Mouse (Mus musculus): ENCODE results near the gene Cd200r1. TPM values are rescaled to one million over a fixed set of nuclear protein-coding genes. Genes with fewer than 3 reads are reported as not detected.
A peak's percentile ranks its signal among the peaks of the same experiment; 100 is the strongest.
"Not testable (repeated sequence)": the region's sequence is repeated elsewhere in the genome, so short reads cannot be mapped to it uniquely, and the experiment has no call there.

The Cd200r1 gene
- total RNA-seq, 2 experiments from 2014 or later = 0.52 to 0.59 TPM

DNA sequence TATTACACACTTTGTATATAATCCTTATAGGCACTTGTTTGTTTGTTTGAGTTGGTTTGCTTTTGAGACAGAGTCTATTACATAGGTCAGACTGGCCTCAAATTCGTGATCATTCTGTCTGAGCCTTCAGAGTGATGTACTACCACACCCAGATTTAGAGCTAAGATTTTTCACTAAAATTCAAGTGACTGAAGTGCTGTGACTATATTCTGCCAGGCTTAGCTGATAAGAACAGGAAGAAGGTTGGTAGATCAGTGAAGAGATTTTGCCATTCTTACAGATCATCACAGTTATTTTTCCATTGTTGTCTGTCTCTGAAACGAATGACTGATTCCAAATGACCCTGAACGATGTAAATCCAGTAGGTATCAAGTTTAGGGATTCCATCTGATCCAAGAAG lies 17.5 kb upstream of the Cd200r1 start:
- intact Hi-C loops (cut with DNase I) = loop anchor here (5.0 to 10.0 kb wide), 2 partner anchors 344 to 407 kb away; partner anchors contain the start of genes Atg3, Ccdc80 and Slc35a5
- no peak for DNase-seq (ENCODE audit: low spot score in 2 of 2)

DNA sequence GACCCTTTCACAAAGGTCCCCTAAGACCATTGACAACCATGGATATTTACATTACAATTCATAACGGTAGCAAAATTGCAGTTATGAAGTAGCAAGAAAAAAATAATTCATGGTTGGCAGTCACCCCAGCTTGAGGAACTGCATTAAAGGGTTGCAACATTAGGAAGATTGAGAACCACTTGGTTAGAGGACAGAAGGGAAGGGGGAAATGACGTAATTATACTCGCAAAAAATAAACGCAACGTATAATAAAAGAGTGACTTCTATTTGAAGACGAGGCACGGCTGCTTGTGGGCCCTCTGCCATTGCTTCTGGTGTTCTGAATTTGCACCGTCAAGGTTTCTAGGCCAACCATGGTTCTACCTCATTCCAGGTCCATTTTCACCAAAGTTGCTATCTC lies 7.8 kb upstream of the Cd200r1 start:
- intact Hi-C loops (cut with DNase I) = no loop called here
- no peak for DNase-seq (ENCODE audit: low spot score in 2 of 2)

DNA sequence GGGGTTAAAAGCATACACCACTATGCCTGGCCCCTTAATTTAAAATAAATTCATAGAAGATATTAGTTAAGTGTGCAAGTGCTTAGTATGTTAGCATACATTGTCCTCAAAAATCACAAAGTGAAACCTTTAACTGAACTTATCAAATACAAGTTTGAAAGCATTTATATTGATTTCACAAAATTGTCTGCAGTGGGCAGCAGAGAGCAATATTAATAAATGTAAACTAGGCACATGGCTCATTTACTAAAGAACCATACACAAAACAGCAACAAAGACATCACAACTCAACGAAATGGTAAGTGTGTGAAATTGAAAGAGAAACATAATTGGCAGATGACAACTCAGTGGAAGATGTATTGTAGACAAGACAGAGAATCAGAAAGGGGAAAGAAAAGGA lies 3.7 kb upstream of the Cd200r1 start:
- DNase-seq (ENCODE audit: low spot score in 2 of 2) = no peak
- intact Hi-C loops (cut with DNase I) = loop anchor here (10.0 kb wide), 1 partner anchor 363 kb away; no protein-coding TSS in a partner anchor

DNA sequence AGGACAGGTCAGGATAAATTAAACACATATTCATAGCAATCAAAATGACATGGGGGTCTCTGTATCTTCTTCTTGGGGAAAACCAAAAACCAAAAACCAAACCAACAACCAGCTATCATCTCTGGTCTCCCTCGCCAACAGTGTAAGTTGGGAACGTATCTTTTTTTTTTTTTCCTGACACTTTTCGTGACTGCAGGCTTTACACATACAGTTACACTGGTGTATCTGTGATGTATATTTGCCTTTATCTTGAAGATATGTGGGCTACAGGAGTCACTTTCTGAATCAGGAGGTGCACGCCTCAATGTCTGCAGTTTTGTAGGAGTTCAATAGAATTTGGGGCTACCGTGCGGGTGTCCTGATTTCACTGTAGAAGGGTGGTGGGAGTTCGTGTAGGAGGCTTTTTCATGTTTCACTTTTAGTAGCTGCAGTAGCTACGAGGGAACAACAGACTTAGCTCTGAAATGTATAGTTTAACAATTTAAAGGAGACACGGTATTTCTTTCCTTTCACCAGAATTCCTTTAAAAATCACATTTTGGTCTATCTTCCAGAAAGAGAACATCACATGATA lies 870 bp downstream of the Cd200r1 start:
- DNase-seq (ENCODE audit: low spot score in 2 of 2) = peak in 1 of 2 experiments; percentile 32
- intact Hi-C loops (cut with DNase I) = loop anchor here (2.0 to 10.0 kb wide), 3 partner anchors 261 to 358 kb away; no protein-coding TSS in a partner anchor

DNA sequence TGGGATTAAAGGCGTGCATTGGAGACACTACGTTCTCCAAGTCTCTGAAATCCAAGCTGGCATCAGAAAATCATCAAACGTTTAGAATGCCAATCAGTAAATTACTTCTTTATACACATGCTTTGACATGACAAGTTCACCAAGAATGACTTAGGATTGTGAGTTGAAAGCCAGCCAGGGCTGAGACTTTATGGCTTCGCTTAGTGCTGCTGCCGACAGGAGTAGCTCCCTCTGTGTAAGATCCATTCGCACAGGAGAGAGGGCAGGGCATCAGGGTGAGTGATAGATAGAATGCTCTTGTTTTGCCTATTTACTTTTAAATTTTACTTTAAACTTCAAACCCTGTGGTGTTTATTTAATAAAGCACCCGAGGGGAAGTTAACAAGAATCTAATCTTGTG lies 2.0 kb downstream of the Cd200r1 start:
- intact Hi-C loops (cut with DNase I) = loop anchor here (2.0 to 10.0 kb wide), 3 partner anchors 260 to 357 kb away; no protein-coding TSS in a partner anchor
- no peak for DNase-seq (ENCODE audit: low spot score in 2 of 2)

DNA sequence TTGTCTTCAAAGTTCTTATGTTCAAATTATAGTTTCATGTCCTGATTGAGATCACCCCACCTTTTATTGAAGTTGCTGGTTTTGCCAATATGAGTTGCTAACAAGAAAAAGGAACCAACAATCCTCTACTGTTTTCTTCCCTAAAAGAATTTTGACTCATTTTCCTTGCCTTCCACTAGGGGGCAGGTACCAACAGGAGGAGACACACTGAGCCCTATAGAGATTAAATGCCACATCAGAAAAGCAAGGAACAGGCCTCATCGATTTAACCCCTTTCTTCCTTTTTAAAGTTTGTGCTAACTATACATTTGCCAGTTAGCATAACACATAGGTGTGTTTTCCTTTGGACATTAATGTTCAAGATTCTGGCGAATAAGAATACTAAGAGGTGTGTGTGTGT lies 2.4 kb downstream of the Cd200r1 start:
- intact Hi-C loops (cut with DNase I) = loop anchor here (2.0 to 10.0 kb wide), 3 partner anchors 259 to 357 kb away; no protein-coding TSS in a partner anchor
- no peak for DNase-seq (ENCODE audit: low spot score in 2 of 2)

DNA sequence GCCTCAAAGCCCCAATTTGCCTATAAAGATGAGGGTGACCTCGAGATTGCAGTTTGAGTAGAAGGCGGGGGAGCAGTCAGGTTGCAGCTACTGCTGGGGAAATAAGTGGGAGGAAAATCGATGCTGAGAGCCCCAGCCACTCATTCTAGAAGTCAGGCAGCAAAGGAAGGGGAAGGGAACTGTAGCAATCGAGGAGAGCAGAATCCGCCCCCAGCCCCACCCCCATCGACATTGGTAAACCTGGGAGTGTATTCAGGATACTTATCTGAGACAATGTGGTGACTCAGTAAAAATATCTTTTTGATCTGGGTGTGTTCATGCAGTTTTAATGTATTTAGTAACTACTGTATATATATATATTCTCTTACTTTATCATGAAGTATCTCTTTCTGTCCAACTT lies 7.0 kb downstream of the Cd200r1 start:
- intact Hi-C loops (cut with DNase I) = no loop called here
- no peak for DNase-seq (ENCODE audit: low spot score in 2 of 2)

DNA sequence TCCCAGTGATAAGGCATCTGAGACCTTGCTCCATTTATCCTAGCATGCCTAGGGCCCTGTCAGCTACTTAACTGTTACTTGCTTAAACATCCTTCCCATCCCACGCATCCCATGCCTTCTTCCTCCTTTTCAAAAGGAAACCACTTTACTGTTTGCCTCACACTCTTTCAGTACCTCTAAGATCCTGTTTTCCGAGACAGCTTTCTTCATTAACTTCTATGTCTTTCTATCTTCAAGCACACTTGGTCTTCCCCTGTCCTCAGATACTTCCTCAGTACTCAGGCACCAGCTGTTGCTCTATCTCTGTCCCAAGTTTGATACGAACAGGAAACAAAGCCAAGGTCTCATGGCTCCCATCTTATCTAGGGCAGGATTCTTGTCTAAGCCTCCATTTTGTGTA lies 8.1 kb downstream of the Cd200r1 start:
- intact Hi-C loops (cut with DNase I) = no loop called here
- DNase-seq (ENCODE audit: low spot score in 2 of 2) = no peak

DNA sequence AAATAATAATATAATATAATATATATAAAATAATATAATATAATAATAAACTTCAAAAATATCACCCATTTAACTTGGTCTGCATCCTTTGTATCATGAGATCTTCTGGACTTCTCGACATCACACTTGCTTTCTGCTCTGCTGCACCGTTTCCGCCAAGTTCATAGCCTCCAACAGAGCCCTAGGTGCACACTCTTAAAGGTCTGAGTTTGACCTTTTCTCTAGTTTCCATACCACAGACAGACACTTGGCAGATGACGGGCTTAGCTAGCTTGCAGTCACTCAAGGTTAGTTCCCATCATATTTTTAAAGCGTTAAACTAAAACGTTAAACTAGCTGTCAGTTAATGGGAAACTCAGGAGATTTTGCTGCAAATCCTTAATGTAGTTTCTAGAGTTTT lies 8.7 kb downstream of the Cd200r1 start:
- DNase-seq (ENCODE audit: low spot score in 2 of 2) = no peak
- intact Hi-C loops (cut with DNase I) = no loop called here

DNA sequence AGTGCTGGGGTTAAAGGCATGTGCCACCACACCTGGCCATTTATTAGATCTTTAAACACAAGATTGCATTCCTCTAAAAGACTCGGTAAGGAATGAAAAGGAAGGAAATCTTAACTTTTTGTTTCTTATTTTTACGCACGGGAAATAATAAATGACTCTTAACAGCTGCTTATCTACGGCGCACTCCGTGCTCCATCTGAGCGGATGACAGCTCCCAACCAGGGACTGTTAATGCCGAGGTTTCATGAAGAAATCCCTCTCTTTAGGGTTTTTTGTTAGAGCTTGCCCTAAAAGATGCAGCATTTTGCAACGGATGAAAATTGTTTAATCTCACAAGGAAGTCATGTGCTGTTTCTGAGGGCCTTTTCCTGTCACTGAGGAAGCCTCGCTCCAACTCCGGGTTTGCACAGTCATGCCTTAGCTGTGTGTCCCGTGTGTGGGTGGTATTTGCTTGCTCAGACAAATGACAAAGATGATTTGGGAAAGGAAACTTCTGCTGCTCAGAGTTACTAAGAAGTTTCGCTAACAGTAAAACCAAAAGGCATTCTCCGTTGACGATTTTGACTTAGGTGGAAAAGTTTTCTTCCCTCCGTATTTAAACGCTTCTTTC lies 13.1 kb downstream of the Cd200r1 start:
- DNase-seq (ENCODE audit: low spot score in 2 of 2) = no peak
- intact Hi-C loops (cut with DNase I) = no loop called here

DNA sequence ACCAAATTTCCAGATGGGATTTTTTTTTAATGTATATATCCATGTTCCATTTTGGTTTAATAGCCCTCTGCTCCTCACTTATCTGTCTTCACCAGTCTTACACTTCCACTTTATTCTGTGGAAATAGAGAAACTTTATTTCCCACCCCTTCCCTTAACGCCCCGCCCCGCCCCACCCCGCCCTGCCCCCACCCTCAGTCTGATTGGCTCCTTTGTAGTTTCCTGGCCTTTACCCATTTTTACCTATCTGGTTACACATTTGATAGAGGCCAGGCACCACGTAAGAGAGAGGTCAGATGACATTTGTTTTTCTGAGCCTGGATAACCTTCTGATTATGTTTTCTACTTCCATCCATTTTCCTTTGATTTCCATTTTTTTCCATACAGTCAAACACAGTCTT lies 14.0 kb downstream of the Cd200r1 start:
- no peak for DNase-seq (ENCODE audit: low spot score in 2 of 2)
- intact Hi-C loops (cut with DNase I) = no loop called here

DNA sequence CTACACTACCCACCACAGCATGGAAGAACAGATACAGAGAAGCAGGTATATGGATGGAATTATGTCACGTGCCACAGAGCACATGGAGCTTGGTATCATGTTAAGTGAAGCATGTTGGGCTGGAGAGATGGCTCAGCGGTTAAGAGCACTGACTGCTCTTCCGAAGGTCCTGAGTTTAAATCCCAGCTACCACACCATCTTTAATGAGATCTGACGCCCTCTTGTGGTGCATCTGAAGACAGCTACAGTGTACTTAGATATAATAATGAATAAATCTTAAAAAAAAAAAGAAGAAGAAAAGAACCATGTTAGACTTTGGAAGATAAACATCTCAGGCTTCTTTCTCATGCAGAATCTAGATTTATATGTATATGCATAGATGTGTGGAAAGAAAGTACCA lies 15.2 kb downstream of the Cd200r1 start:
- DNase-seq (ENCODE audit: low spot score in 2 of 2) = no peak
- intact Hi-C loops (cut with DNase I) = no loop called here

DNA sequence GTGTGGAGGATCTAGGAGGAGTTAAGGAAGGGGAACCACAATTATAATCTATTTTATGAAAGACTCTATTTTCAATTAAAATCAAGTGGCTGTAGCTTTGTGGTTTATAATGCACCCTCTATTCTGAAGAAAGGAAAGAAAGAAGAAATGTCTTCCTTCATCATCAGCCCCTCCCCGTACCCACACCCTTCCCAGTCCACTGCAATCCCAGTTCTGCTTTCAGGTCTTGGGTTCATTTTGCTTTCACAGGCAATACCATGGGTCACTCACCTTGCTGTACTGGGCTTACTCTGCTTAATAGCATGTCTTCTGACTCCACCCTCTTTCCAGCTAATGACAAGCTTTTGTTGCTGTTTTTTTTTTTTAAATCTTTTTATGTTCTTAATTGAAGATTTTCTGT lies 21.4 kb downstream of the Cd200r1 start:
- intact Hi-C loops (cut with DNase I) = no loop called here
- no peak for DNase-seq (ENCODE audit: low spot score in 2 of 2)

DNA sequence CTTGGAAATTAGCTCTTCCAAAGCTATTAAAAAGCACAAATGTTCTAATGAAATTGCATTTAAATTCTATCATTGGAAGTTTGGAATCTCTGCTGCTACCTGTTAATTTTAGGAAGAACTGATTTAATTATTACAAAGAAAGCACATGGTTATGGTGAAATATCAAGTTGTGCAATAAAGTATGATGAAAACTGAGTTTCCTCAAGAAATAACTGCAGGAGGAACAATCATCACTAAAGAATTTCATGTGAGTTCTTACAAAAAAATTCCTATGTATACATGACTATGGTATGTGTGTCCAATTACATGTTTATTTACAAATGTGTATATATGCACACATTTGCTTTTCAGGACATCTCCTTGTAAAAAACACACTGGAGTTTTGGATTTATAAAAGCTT lies 28.9 kb downstream of the Cd200r1 start:
- intact Hi-C loops (cut with DNase I) = no loop called here
- no peak for DNase-seq (ENCODE audit: low spot score in 2 of 2)

DNA sequence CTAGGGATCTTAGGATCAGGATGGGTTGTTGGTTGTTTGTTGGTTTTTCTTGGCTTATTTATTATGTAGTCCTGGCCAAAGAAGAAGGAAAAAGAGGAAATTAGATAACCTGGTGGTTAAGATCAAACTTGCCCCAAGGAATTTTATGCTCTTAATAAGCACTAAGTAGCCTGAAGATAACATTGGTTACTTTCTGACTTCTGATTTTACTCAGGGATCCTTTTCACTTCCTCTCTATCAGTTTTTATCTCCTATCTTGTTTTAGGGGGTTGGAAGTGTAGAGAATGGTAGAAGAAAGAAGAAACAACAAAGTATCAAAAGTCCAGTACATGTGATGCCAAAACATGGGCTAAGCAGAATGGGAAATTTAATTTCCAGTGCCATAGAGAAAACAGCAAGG lies 40.4 kb downstream of the Cd200r1 start:
- DNase-seq (ENCODE audit: low spot score in 2 of 2) = no peak
- intact Hi-C loops (cut with DNase I) = no loop called here

DNA sequence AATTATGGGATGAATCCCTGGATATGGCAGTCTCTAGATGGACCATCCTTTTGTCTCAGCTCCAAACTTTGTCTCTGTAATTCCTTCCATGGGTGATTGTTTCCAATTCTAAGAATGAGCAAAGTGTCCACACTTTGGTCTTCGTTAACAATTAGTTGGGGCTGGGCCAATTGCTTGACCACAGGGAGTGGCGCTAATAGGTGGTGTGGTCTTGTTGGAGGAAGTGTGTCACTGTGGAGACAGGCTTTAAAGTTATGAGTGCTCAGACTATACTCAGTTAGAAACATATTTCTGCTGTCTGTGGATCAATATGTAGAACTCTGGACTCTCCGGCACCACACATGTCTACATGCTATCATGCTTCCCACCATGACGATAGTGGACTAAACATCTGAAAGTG lies 44.7 kb downstream of the Cd200r1 start:
- DNase-seq (ENCODE audit: low spot score in 2 of 2); intact Hi-C loops (cut with DNase I): not testable (repeated sequence)

DNA sequence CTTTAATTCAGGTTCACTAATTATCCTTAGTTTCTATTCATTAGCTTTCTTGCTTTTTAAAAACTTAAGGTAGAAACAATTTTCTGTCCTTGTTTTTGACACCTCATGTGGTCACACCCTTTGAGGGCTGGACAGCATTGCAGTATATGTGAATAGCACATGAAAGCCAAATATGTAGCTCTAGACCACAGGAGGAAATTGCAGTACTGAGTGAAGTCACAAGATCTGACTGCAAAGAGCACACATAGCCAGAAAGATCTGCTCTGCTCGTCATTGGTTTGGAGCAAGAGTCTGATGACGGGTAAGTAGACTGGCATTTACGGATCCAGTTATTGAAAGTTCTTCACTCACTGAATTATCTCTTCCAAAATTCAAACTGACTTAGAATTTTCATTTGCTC lies 46.0 kb downstream of the Cd200r1 start, which contains the start of gene Cd200r4:
Gene Cd200r4 (plus strand): TSS at position 190 of the 400 bp plus-strand sequence.
- no peak for DNase-seq (ENCODE audit: low spot score in 2 of 2)
- intact Hi-C loops (cut with DNase I) = no loop called here

DNA sequence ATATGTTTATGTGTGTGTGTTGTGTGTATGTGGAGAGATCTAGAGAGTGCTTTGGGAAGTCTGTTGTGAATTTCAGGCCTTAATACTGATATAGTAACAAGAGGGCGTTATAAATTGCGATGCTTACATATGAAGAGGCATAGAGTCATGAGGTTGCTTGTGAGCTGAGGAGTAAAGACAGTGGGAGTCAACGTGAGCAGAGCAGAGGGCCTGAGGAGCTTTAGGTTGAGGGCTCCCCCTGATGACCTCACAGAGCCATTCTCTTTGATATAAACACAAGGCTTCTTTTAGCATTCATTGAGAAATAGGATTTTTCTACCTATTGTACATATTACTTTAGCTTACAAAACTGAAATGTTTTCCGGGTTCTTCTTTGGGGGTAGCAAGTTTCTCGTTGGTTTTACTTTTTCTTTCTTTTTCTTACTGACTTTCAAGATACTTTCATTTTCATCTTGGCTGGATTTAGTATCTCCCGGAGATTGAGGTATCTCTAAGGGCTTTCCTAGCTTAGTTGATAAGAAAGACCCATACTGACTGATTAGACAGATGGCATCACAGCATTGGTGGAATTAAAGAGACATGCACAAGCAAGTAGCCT lies 47.0 kb downstream of the Cd200r1 start:
- intact Hi-C loops (cut with DNase I) = loop anchor here (2.0 kb wide), 1 partner anchor 56 kb away; no protein-coding TSS in a partner anchor
- DNase-seq (ENCODE audit: low spot score in 2 of 2) = no peak

DNA sequence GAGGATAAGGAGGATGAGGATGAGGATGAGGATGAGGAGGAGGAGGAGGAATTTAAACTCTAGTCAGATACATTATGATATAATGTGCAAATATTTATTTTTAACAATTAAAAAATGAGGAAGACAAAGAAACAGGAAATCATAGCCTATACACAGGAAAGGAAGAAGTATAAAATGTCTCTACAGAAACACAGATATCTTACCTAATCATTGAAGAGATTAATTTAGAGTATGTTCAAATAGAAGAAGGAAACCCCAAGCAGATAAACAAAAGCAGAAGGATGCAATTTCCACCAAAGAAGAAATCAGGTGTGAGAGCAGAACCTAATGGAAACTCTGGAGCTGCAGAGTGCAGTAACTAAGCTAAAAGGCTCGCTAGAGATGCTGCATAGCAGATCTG lies 52.5 kb downstream of the Cd200r1 start:
- intact Hi-C loops (cut with DNase I) = no loop called here
- DNase-seq (ENCODE audit: low spot score in 2 of 2) = no peak

DNA sequence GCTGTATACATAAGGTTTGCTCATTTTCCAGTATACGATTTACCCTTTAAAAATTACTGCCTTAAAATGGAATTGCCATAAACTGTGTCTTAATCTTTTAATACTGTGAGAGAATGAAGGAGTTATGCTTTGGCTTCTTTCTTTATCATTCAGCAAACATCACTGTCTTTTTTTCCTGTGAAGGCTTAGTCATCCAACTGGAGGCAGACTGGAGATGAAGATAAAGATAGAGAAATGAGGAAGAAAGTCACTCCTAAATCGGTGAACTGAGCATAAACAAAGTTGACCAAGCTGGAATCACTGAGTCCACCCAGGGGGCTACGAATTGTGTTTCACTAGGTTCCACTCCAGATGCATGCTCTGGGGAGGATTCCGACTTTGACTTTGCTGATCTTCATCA lies 55.0 kb downstream of the Cd200r1 start:
- intact Hi-C loops (cut with DNase I) = no loop called here
- no peak for DNase-seq (ENCODE audit: low spot score in 2 of 2)

DNA sequence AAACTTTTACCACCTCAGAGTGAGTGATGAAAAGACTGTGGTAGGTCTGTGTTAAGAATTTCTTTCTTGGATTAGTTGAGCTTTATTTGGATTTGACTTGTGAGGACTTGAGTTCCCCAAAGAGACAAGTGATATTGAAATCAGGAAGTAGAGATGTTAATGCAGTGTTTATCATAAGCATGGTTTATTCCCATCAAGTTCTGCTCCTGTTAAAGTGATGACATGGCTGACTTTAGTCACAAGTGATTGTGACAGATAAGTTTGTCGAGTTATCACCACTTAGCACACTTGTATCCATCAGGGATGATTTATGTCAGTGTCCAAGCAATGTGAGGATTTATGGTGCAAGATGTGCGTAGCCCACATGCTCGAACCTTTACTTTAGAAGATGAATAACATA lies 66.8 kb downstream of the Cd200r1 start:
- no peak for DNase-seq (ENCODE audit: low spot score in 2 of 2)
- intact Hi-C loops (cut with DNase I) = no loop called here

Measured in left cerebral cortex, postnatal 36 days (tissue).